Mouse (Mus musculus) WW6 (cell line): ENCODE data around the gene Cracr2b.

Experiments
- DNase-seq: peaks from one replicate; pipeline ENCODE4 v3.0.0-alpha.2; 2013; ENCODE audit warnings: low read depth, low spot score

Gene Cracr2b

DNA sequence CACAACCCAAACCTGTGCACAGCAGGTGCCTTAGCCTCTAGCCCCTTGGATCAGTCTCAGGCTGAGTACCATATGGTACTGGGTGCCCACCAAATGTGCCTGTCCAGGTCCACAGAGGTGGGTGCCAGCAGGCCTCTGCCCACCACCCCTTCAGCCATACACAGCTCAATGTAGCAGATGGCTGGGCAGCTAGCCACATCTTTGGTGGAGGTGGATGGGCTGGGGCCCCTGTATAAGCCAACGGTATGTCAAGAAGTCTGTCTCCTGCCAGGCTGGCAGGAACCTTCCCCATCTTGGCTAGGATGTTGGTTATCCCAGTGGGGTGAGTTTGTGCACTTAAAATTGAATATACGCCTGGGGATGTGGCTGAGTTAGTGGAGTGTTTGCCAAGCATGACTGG is 24.7 kb downstream of the Cracr2b start:
- DNase-seq: no peak

DNA sequence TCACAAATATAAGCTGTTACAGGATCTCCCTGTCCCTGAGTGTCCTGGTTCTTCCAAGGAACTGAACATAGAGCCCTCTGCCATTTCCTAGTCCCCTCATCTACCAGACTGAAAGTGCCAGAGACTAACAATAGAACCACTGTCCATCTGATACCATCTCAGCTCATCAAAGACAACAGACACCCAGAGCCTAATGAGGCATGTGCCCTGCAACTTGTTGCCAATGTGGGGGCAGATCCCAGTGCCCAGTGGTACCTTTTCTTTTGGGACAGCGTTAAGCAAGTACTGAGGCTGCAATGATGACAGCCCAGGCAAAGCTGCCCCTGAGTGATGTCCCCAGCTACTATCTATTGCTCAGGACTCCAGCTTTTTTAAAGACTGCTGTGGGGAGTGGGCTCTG is 25.3 kb downstream of the Cracr2b start:
- DNase-seq: no peak

DNA sequence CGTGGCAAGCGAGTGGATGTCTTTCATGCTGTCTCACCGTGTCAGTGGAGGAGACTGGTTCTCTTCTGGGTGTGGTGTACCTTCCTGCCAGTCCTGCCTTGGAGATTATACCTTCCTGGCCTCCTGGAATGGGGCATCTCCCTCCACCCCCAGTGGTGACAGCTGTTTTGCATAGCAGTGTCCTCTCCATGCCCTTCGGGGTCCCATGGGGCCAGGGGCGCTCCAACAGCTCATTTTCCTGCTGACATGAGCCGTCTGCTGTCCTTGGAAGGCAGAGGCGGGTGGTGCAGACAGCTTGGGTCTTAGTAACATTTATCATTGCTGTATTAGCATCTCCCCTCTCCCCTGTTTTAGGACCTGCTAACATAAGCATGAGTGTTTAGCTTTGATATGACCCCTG is 26.2 kb downstream of the Cracr2b start:
- DNase-seq: no peak

DNA sequence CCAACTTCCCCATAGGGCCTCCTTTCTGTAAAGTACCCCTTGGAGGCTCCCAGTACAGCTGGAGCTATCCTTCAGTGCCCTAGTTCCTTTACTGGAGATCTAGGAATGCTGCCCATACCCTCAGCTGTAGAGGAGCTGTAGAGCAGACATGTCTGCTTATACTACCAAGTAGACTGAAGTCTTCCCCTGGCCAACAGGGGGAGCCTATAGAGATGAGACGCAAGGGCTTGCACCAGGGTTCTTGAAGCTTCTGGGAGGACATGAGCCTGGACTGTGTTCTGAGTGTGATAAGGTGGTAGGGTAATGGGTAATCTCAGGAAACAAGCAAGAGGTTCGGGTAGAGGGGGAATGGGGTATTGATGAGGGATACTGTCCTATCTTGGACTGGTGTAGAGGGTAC is 30.3 kb downstream of the Cracr2b start:
- no peak for DNase-seq

DNA sequence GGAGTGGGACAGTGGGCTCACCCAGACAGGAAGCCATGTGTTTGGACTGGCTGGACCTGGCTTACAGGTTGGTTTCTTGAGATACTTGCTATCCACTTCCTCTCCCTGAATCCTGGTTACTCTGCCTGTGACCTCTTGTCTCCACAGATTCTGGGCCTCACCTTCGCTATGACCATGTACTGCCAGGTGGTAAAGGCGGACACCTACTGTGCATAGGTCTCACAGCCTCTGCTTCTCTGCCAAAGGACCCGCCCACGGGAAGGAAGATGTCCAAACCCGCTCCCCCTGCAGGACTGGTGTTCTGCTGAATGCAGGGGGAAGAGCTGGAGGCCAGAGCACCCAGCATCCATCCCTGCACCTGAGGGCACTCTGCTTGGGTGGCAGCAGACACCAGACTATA is 31.8 kb downstream of the Cracr2b start:
- DNase-seq: no peak

DNA sequence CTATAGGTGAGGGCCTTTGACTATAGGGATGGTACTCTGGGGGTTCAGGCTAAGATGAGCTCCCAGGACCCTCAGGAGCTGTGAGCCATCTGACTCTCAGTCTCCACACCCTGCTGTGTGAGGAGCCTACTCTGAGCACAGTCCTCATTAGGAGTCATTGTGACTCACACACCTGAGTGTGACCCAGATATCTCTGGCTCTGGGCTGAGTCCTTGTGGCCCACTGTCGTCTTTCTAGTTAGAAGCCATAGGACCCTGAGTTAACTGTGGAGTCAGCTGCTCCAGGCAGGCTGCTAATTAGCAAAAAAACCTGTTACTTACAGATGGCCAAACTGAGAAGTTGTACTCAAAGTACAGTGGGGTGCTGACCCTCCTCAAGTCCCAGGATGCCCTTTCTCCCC is 32.8 kb downstream of the Cracr2b start:
- DNase-seq: no peak

DNA sequence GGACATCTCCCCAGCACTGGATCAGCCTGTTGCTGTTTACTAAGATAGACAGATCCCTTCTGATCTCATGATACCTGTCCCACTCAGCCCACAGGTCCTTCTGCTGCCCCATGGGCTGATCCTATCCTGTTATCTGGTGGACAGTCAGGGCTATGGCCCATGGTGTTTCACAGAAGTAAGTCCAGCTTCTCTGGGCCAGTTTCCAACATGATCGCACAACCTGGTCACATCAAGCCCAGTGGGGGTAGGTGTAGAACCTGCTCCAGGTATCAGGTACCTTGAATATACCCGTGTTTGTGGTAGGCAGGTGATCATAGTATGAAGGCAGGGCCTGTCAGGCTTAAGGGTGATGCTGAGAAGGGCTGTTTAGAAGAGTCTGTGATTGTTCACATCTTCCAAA is 34.5 kb downstream of the Cracr2b start:
- DNase-seq: no peak

DNA sequence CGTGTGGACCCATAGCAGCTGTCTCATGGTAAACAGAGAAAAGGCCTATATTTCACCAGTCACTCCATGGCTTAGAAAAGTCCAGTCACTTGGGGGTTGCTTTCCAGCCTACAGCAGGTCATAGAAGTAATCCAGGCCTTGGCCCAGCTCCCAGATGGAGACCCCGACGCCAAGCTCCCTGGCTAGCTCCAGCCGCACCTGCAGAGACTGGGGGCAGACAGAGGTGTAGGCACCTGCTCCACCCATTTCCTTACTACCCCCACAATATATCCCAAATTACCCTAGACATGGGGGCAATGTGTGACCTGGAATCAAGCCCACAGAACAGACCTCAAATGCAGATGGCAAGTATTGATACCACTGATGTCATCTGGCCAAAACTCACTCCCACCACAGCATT is 35.0 kb downstream of the Cracr2b start:
- no peak for DNase-seq

DNA sequence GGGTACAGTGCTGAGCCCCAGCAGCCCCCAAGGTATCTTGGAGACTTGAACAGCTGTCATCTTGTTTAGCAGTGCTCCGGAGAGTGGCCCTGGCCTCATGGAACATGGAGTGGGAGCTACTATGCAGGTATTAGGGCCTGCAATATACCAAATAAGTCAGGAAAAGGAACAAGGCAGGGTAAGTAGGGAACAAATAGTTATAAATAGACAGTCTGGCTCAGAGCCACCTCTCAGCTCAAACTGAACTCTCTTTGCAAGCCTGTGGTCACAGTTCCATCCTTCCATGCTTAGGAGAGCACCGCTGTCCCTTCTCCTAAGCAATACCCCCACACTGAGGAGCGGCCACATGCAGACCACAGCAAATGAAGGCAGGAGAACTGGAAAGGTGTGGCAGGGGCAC is 36.7 kb downstream of the Cracr2b start:
- no peak for DNase-seq

DNA sequence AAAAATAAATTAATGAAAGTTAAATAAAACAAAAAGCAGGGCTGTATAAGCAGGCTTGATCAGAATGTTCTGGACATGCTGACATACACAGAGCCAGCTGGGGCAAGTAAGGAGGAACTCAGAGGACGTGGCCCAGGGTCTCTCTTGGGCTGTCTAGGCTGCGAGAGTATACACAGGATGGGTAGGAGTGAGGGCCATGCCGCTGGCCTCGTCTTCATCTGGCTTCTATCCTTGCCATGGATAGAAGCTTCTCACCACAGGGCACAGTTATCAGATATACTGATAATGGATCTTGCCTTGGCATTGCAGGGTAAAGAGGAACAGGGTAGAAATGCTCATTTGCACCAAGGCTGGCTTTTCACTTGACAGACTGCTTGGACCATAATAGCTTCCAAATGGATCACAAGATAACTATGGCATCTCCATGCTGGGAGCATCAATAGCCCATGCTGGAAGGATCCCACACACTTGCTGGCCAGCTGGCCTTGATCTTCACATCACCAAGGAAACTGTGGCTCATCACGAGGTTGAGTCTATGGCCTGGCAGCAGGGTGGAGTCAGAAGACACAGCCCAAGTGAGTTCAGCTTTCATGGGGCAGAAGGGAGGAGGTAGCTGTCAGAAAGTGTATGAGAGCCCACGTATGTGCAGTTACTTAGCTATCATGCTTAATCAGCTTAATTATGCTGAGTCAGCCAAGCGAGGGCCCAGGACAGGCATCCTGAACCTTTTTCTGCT is 41.1 kb downstream of the Cracr2b start:
- DNase-seq: no peak

DNA sequence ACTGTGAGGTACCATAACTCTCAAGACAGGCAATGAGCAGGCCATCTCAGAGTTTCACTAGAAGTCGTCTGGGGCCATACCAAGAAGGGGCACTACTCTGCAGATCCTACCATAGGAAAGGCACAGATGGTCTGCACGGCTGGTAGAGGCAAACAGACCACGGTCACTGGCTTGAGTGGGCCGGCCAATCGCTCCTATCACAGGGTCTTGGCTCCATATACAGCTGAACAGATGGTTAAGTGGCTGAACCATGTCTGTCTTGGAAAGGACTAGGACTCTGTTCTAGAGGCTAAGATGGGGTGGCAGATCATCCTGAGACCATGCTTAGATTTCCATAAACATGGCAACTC is 41.6 kb downstream of the Cracr2b start:
- DNase-seq: no peak

DNA sequence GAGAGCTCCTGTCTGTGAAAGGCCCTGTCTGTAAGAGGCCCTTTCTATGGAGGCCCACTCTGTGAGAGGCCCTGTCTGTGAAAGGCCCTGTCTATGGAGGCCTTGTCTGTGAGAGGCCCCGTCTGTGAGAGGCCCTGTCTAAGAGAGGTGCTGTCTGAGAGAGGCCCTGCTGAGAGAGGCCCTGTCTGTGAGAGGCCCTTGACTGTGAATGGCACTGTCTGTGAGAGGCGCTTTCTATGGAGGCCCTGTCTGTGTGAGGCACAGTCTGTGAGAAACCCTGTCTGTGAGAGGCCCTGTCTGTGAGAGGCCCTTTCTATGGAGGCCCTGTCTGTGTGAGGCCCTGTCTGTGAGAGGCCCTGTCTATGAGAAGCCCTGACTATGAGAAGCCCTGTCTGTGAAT is 45.4 kb downstream of the Cracr2b start:
- DNase-seq: no peak

DNA sequence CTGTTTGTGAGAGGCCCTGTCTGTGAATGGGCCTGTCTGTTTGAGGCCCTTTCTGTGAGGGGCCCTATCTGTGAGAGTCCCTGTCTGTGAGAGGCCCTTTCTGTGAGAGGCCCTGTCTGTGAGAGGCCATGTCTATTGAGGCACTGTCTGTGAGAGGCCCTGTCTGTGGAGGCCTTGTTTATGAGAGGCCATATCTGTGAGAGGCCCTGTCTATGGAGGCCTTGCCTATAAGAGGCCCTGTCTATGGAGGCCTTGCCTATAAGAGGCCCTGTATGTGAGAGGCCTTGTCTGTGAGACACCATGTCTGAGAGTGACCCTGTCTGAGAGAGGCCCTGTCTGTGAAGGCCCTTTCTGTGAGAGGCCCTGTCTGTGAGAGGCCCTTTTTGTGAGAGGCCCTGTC is 47.3 kb downstream of the Cracr2b start:
- DNase-seq: no peak

DNA sequence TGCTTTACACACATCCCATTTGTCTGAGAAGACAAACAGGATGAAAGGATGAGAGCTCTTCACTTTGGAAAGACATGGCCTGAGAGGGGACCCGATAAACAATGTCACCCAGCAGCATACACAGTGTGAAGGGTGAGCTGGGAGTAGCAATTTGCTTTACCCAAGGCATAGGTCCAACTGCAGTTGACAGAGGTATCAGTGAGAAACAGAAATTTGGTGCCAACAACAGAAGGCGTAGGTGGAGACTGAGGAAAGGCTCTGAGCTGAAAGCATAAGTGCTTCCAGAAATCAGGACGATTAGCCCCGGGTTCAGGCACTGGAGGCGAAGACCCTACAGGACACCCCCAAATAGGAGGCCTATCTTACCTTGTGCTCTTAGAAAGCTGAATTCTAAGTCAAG is 49.3 kb downstream of the Cracr2b start:
- no peak for DNase-seq

DNA sequence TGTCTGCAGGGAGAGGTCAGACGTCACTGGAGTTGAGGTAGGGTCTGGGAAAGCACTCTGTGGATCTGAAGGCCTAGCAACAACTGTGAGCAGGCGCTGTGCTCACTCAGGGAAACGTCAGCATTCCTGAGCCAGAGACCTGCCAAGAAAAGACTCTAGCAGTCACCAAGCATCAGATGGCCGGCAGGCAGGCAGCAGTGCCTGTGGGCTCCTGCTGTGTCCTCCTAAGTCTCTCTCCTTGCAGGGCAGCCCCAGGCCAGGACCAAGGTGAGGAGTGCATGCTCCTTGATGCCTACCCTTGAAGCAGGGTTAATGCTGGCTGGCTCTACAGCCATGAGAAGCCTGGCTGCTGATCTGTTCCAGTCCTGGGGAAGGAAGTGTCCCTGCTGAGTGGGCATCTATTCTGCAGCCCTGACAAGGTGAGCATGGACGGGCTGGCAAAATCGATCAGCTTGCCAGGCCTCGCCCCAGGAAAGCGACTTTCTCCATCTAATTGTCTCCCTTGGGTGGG is 49.8 kb downstream of the Cracr2b start:
- no peak for DNase-seq
